Mouse (Mus musculus) cerebellum, postnatal 14 days (tissue): ENCODE data around the gene Col2a1.

Experiments used
- DNase-seq, 2 experiments: peaks; one replicate each; pipeline ENCODE4 v3.0.0; 2021; ENCODE audit warnings: mixed read lengths in 2 of 2

Gene Col2a1

DNA sequence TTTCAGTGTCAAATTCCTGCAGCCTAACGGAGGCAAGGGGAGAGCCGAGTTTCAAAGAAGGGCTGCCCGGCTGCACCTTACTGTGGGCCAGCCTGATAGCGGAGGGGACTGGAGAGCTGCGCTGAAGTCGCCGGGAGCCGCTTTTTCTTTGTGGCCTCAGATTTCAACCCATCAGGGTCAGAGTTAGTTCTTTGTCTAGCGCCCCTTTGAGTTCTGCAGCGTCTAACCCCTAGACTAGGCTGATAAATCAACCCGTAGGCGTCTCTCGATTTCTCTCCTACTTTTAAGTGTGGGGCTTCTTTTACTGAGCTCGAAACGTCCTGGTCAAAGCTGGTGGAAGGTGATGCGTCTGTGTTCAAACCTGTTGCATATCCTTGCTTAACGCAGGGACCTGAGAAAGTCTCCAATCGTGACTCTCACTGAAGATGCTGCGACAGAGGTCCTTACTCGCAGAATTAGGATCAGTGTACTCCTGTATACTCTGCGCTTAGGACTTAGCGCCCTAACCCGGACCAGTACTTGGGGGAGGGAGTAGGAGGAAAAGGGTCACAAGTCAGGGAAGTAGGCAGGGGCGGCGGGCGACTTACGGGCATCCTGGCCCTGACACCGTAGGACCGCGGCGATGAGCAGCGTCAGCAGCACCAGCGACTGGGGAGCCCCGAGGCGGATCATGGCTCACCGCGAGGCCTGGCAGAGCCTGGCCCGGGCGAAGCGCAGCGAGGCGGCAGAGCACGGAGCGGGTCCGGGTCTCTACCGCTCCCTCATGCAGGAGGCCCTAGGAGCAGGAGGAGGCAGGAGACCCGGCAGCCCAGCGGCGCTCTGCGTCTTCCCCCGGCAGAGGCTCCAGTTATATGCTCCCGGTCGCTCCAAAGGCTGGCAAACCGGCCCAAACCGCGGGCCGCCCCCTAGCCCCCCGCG lies at the start of gene Col2a1:
Gene Col2a1, minus strand, starts transcription at position 874 of the 918 bp plus-strand sequence.
- no peak for DNase-seq

DNA sequence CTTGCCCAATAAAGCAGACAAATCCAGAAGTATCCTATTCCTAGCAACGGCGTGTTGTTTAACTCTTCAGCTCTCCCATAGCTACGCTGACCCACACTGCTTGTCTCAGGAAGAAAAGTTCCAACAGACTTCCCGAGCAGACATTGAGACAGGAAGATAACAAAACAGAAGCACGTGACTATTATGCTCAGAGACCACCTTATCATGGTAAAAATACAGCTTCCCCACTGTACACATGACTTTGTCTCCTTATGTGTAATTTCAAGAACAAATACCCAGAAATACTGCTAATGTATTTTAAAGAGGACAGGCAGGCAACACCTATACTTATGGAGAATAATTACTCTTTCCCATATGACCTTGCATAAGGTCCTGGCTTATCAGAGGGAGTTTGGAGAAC lies 47.2 kb upstream of the Col2a1 start:
- DNase-seq: no peak

- no peak for DNase-seq
These were observed 44.6 kb upstream of the Col2a1 start for GRCm38 (mm10) chr15:98048918-98049700.

GRCm38 (mm10) chr15:98044387-98044786 lies 39.9 kb upstream of the Col2a1 start:
- no peak for DNase-seq

DNA sequence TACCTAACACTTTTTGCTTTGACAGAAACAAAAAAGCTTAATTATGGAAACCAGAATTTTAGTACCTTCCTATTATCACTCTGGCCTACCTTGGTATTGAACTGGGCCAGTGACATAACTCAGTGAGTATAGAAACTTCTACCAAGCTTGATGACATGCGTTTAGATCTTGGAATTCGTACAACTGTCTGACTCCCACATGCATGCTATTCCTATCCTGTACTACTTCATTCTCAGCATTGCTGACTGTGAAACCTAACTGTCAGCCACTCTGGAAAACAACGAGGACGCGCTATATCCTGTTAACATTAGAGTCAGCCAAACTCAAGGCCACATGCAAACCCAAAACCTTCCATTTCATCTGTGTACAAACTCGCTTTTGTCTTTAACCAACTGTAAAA lies 39.5 kb upstream of the Col2a1 start:
- DNase-seq: no peak

GRCm38 (mm10) chr15:98042508-98042907 lies 38.0 kb upstream of the Col2a1 start:
- no peak for DNase-seq

DNA sequence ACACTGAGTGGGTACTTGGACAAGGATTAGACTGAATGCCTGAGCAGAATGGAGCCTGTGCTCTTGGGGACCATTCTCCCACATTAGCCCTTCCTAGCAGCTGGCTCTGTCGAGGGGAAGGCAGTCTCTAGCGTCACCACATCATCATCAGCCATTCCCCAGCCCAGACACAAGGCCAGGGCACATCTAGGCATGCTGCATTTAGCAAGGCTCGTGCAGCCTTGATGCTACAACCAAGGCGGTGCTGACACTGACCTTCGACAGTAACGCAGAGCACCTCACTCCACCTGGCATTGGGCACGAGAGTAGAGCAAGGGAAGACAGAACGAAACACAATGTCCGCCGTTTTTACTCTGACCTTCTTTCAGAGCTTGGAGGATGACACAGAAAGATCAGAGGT lies 35.2 kb upstream of the Col2a1 start:
- no peak for DNase-seq

DNA sequence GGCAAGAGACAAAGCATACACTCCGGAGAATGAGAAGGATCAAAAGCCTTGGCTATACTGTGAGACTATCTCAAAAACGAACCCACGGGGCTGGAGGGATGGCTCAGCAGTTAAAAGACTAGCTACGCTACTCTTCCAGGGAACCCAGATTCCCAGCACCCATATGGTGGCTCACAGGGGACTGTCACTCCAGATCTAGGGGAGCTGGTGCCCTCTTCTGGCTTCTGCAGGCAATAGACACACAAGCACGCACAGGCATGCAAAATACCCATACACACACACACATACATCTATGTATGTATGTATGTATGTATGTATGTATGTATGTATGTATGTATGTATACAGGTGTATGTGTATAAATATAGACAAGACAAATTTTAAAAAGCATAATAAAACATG lies 32.1 kb upstream of the Col2a1 start:
- DNase-seq: no peak

DNA sequence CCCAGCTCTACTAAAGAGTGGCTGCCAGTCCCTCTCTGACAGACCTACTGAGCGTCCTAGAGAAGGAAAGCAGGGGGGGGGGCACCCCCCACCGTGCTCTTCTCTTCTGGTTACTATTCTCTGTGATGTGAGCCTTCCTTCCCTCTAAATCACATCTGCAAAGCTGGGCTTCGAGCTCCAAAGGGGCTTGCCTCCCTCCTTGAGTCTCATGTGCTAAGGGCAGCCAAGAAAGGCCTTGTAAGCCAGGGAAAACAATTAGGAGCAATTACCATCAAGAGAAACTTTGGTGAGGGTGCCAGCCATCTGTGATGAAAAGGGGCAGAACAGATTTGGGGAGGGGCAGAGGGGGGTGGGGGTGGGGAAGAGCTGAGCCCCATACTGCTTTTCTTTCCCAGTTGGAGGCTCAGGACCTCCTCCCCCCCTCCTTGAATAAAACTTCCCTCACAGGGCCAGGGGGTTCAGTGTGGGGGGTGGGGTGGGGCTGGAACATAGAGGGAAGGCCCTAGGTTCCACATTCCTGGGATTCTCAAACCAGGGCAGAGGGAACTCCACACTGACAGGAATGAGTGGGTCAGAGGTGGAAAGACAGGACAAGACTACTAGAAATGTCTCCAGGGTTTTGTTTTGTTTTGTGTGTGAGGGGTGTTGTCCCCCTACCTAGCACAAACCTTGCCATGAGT lies 30.7 kb upstream of the Col2a1 start:
- DNase-seq: no peak

DNA sequence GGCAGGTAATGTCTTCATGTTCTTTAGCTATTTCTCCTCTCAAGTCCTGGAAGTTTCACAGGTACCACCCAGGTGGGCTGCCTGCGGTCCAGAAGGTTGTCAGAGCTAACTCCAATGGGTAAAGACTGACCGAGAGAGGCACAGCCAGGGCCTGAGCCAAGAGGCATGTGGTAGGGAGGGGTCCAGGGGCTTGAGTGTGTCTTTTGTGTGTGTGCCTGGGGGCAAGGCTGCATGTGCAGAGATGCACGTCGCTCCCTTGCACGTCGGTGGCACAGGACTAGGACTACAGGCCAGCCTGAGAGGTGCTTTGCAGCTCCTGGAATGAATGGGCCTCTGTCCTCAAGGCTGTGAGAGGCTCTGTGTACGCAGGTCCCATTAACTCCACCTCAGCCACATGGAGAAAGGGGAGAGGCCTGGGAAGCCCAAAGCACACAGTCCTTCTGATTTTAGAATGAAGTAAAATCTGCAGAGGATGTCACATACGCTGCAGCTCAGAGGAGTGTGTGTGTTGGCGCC lies 28.8 kb upstream of the Col2a1 start:
- DNase-seq: no peak

DNA sequence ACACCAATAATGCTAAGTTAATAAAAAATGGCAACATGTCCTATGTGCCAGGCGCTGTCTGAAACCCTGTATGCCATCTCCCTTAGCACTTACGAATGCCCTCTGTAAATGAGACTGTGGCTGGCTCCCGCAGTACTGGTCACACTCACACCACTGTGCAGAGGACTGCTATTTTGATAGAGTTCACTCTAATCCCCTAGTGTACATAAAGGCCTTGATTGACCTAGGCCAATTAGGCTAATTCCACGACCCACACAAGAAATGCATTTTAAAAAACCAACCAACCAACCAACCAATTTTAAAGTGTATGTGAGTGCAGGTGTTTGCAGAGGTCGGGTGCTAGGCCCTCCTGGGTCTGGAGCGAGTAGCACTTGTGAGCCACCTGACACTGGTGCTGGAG lies 25.3 kb upstream of the Col2a1 start:
- DNase-seq: no peak

- no peak for DNase-seq
These were observed 22.7 kb upstream of the Col2a1 start for GRCm38 (mm10) chr15:98026967-98027904.

DNA sequence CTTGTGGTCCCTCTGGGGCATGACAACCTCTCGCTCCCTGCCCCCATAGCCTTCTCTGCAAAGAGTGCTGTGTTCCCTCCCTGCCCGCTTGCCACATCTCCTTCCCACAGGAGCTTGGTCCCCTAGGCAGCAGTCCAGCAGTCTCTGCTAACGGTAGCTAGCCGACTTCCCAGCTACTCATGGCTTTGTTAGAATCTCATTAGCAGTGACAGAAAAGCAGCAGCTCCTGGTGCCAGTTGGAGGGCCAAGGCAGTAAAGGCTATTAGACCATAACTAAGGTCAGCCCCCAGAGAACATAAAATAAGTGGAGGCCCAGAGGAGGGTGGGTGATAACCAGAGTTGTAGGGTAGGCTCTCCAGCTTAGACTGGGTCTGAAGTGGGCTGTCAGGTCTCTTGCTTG lies 21.1 kb upstream of the Col2a1 start:
- DNase-seq: no peak

DNA sequence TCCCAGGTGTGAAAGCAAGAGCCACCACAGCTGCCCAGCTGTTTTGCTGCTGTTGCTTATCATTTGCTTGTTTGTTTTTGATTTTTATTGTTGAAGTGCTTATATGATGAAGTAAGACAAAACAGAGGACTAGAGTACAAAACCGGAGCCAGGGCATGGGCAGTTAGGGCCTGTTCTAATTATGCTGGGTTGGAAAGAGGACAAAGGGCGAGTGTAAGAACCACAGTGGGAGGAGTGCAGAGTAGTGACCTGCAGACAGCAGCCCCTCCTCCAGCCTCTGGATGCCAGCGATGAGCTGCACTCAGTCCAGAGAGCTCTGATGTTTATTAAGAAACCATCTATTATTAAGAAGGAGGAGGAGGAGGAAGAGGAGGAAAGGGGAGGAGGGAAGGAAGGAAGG lies 18.6 kb upstream of the Col2a1 start:
- no peak for DNase-seq

DNA sequence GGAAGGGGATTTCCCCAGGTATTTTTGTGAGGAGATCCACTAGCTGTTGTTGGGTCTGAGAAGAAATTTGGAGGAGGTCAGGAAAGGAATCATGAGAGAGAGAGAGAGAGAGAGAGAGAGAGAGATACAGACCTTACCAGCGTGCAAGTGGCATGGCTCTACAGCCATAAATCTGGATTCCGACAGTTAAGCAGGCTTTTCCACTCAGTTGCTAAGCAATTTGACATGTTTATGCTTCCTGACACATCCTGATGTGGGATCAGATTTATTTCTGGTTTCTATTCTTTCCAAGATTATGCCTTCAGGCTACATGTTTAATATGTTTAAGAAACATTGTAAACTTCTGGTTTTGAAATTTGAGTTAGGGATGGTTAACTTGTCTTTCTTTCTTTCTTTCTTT lies 17.4 kb upstream of the Col2a1 start:
- DNase-seq: no peak

GRCm38 (mm10) chr15:98019047-98019446 lies 14.6 kb upstream of the Col2a1 start:
- DNase-seq: no peak

- DNase-seq: no peak
These were observed 13.4 kb upstream of the Col2a1 start for GRCm38 (mm10) chr15:98017925-98018324.

DNA sequence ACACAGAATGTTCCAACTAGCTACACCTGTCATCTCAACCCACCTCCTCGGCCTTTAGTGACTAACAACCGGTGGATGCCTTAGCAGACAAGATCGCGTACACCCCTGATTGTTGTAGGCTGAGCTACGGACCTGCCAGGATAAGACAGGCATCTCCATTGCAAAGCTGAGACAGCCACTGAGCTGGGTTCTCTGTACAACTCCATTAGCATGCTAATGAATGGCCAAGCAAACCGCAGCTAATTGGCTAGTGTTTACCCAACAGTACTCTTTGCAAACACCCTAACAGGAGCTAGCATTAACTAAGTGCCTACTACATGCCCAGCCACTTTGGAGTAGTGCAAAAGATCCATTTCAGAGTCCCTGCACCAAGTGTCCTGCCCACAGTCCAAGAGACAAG lies 8.3 kb upstream of the Col2a1 start:
- no peak for DNase-seq

GRCm38 (mm10) chr15:98005181-98005580 lies 686 bp upstream of the Col2a1 start:
- DNase-seq: no peak

DNA sequence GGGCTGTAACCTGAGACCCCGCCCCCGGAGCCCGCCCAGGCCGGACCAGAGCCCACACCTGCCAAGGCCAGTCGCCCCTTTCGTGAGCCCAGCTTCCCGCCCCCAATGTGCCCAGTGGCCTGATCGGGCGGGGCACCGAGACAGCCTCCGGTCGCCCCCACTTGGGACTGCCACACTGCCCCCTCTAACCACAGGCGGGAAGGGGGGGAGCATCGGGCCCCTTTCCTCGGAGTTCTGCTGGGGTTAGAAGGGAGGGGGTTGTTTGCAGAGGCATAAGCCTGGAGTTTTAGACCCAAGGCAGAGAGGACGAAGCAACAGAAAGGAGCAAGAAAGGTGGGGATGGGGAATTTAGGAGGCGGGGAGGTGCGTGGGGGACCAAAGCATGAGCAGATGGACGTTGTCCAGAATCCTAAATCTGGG lies 255 bp upstream of the Col2a1 start:
- DNase-seq: no peak

GRCm38 (mm10) chr15:98002991-98003821 lies 1.3 kb downstream of the Col2a1 start:
- no peak for DNase-seq
